Mouse (Mus musculus) hindbrain, embryonic 13.5 days (tissue): ENCODE results near the gene Bub1. TPM values are rescaled to one million over a fixed set of nuclear protein-coding genes. Genes with fewer than 3 reads are reported as not detected.

Source experiments
- ATAC-seq: fragments of 200-750 bp; cut with Nextera tagmentation; 2 replicates; pipeline ENCODE4 v1.8.0; 2017; ENCODE audit warnings: moderate TSS enrichment; ENCODE audit not compliant: low FRiP score
- H3K27ac ChIP-seq: fragments of 300-500 bp; sonication (generic); 2 replicates; pipeline ENCODE4 v1.5.1; 2015; ENCODE audit warnings: inconsistent platforms, mild to moderate bottlenecking, moderate library complexity
- H3K27me3 ChIP-seq: fragments of 300-500 bp; sonication (generic); 2 replicates; pipeline ENCODE4 v1.6.1; 2015; ENCODE audit warnings: mild to moderate bottlenecking, inconsistent platforms
- H3K36me3 ChIP-seq: fragments of 300-500 bp; sonication (generic); 2 replicates; pipeline ENCODE4 v1.6.1; 2015; ENCODE audit warnings: mild to moderate bottlenecking, inconsistent platforms
- H3K4me1 ChIP-seq: fragments of 300-500 bp; sonication (generic); replicated peaks from 2 replicates; pipeline ENCODE4 v1.6.1; 2015; ENCODE audit warnings: inconsistent platforms
- H3K4me2 ChIP-seq: fragments of 300-500 bp; sonication (generic); 2 replicates; pipeline ENCODE4 v1.6.1; 2015; ENCODE audit warnings: inconsistent platforms, mild to moderate bottlenecking, moderate library complexity
- H3K4me3 ChIP-seq: fragments of 300-500 bp; sonication (generic); 2 replicates; pipeline ENCODE4 v1.5.1; 2015; ENCODE audit warnings: mild to moderate bottlenecking, inconsistent platforms
- H3K9ac ChIP-seq: fragments of 300-500 bp; sonication (generic); 2 replicates; pipeline ENCODE4 v1.6.1; 2015; ENCODE audit warnings: mild to moderate bottlenecking, inconsistent platforms
- H3K9me3 ChIP-seq: fragments of 300-500 bp; sonication (generic); 2 replicates; pipeline ENCODE4 v1.6.1; 2016; ENCODE audit warnings: inconsistent platforms
- WGBS: fragments of 180-500 bp; shearing (Covaris S2); methylation state at CpG from one replicate; pipeline ENCODE4 v1.1.7; 2015; 5-methylcytosine and 5-hydroxymethylcytosine counted together
- polyA plus RNA-seq: library from polyadenylated mRNA; unstranded; fragments of >200 nt; fragmentation: Nextera tagmentation; extraction: Ambion mirVana; gene quantifications from 2 replicates; pipeline ENCODE4 v1.2.1, GENCODE M21; 2015

Gene Bub1
- polyA plus RNA-seq, 1 experiment from 2014 or later, result 13.2 TPM

DNA sequence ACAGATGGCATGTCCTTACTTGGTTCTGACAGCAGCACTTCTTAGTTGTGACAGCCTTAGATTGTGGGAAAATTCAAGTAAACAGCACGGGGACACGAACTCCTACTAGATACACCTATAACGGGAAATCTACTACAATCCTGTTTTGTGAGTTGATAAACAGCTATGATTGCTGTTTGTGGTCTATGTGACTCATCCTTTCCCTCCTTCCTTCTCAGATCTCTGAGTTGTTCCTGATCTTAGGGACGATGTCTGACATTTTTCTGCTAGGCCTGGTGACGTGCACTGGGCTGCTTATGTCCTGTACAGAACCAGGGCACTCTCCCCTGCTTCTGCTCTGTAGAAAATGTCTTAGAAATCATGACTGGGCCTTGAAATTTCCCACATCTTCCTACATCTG, 70.1 kb downstream of the Bub1 start:
- peaks cover 40% of the 10 kb centered on the region for H3K36me3 ChIP-seq
- WGBS, result 93% methylated on average over 5 of the region's 5 CpGs

DNA sequence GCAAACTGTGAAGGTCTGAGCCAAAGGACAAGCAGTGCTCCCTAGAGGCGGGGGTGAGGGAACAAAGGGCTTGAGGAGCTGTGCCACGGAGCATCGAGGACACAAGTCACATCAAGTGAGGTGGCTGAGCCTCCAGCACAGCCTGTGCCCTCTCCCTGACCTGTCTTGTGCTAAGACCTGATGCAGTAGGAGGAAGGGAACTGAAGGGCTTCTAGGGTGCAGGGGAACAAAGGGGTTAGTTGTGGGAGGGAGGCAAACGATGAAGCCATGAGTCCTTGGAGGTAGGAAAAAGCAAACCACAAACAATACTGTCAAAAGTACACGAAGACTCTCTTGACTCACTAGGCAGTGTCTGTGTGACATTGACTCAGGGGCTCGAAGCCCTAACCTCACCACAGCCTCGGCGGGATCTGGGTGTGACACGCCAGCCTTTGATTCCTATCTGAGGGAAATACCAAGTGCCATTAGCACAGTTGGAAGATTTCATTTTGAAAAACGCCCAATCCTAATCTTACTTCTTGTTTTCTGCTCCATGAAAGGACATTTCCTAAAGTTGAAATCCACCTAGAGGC, 71.2 kb downstream of the Bub1 start:
- 83% methylated on average over 10 of the region's 10 CpGs for WGBS
- H3K36me3 ChIP-seq, result peaks cover 40% of the 10 kb centered on the region

More for the DNA sequence above, 70.1 kb downstream of the Bub1 start:
- H3K9ac ChIP-seq, result no peak overlapping the region
- no peak overlapping the region for H3K27ac ChIP-seq
- no peaks in the 10 kb centered on the region for H3K9me3 ChIP-seq
- no peak overlapping the region for H3K4me3 ChIP-seq
- H3K4me1 ChIP-seq, result peaks cover 10% of the 10 kb centered on the region; the same call in 1 of the 2 replicates
- ATAC-seq, result no peak
- H3K27me3 ChIP-seq, result no peaks in the 10 kb centered on the region
- H3K4me2 ChIP-seq, result no peak overlapping the region

DNA sequence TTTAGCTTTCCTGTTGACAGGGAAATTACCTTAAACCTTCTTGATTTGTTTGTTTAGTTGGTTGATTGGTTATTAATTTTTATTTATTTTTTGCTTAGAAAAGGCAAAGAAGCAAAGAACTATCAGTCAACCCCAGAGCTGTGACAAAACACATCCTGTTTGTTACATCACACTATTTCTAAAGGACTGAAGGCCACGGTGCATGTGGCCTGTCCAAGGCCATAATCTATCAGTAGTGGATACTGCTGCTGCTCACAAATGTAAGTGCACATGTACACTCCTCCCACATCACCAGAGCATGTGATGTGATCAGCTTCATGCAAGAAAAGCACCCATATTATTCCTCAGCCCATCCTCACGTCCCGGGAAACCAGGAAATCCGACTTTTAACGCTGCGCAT, 71.7 kb downstream of the Bub1 start:
- H3K9me3 ChIP-seq, result no peaks in the 10 kb centered on the region
- H3K4me1 ChIP-seq, result peaks cover 10% of the 10 kb centered on the region; the same call in 1 of the 2 replicates
- 89% methylated on average over 6 of the region's 6 CpGs for WGBS
- no peaks in the 10 kb centered on the region for H3K27me3 ChIP-seq
- ATAC-seq, result no peak
- no peak overlapping the region for H3K27ac ChIP-seq
- no peak overlapping the region for H3K4me2 ChIP-seq
- H3K36me3 ChIP-seq, result peaks cover 41% of the 10 kb centered on the region
- H3K9ac ChIP-seq, result no peak overlapping the region
- no peak overlapping the region for H3K4me3 ChIP-seq

More for the DNA sequence above, 71.2 kb downstream of the Bub1 start:
- Histone ChIP-seq H3K9me3 (no peaks in the 10 kb centered on the region), H3K4me1 (peaks cover 10% of the 10 kb centered on the region; the same call in 1 of the 2 replicates), H3K9ac (no peak overlapping the region), H3K4me2 (no peak overlapping the region), H3K27me3 (no peaks in the 10 kb centered on the region), H3K27ac (no peak overlapping the region), H3K4me3 (no peak overlapping the region)
- ATAC-seq, result no peak

DNA sequence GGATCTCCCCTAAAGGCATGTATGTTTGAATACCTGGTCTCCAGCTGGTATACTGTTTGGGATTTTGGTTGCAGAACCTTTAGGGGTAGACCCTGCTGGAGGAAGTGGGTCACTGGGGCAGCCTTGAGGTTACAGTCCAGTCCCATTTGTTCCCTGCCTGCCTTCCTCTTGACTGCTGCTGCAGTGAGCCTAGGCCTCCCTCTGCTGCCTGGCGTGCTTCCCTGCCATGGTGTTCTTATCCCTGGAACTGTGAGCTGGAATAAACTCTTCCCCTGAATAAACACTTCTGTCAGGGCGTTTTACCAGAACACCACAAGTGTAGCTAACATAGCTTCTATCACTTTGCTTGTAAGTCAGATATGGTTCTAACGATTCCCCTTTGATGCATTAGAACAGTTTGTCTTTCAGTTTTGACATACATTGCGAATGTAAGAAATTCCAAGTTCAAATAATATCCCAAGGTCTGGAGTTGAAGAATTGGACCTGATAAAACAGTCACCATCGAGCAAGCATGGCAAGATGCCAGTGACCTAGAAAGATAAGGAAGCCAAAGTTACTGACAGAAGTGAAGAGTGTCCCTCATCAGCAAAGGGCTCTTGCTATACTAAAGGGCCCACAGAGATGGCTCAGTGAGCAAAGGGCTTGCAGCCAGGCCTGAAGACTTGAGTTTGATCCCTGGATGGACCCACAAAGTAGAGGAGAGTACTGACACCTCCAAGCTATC, 72.3 kb downstream of the Bub1 start:
- H3K9ac ChIP-seq, result no peak overlapping the region
- peaks cover 10% of the 10 kb centered on the region; the same call in 1 of the 2 replicates for H3K4me1 ChIP-seq
- H3K4me2 ChIP-seq, result no peak overlapping the region
- no peaks in the 10 kb centered on the region for H3K9me3 ChIP-seq
- H3K27me3 ChIP-seq, result no peaks in the 10 kb centered on the region
- peaks cover 41% of the 10 kb centered on the region for H3K36me3 ChIP-seq
- 94% methylated on average over 5 of the region's 5 CpGs for WGBS
- no peak overlapping the region for H3K4me3 ChIP-seq
- no peak overlapping the region for H3K27ac ChIP-seq
- no peak for ATAC-seq

DNA sequence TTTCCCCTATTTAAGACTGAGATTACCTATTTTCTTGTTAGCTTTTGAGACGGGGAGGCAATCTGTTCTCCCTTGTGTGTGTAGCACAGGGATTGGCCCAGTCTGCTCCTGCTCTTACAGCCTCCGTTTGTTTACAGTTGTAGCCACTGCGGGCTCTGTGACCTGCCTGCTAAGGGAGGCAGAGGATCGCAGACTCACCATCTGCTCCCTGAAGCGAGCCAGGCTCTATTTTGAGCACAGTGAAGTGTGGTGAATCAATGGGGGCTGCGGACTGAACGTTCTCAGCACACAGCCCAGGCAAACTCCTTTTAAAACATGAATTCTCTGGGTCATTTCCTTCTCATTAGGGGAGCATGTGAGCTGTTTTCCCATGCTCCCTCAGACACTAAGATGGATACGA, 74.5 kb downstream of the Bub1 start:
- Histone ChIP-seq H3K4me1 (peaks cover 10% of the 10 kb centered on the region; the same call in 1 of the 2 replicates), H3K27ac (peak overlapping the region; percentile 41; the same call in 1 of the 2 replicates), H3K9ac (no peak overlapping the region), H3K4me3 (no peak overlapping the region), H3K4me2 (no peak overlapping the region), H3K27me3 (no peaks in the 10 kb centered on the region), H3K36me3 (peaks cover 32% of the 10 kb centered on the region), H3K9me3 (no peaks in the 10 kb centered on the region)
- 30% methylated on average over 8 of the region's 8 CpGs for WGBS
- 0 out of 2 replicates have a peak, but pooled peaks have one; percentile 57 for ATAC-seq

DNA sequence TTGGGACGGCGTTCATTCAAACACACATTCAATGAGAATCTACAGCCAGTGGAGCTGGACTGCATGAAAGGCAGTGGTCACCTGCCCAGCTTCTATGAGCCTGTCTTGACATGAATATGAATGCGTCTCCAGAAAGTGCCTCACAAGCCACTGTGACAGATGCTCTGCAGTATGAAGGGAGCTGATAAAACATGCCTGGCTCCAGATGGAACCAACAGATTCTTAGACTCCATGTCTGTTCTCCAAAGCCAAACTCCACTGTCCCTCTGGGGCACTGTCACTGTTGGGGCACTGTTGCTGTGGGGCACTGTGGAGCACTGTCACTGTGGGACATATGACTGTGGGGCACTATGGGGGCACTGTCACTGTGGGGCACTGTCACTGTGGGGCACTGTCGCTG, 77.6 kb downstream of the Bub1 start:
- Histone ChIP-seq H3K4me2 (no peak overlapping the region), H3K4me1 (peaks cover 10% of the 10 kb centered on the region; the same call in 1 of the 2 replicates), H3K9me3 (no peaks in the 10 kb centered on the region), H3K9ac (no peak overlapping the region), H3K27ac (no peak overlapping the region), H3K4me3 (no peak overlapping the region), H3K36me3 (peaks cover 11% of the 10 kb centered on the region), H3K27me3 (no peaks in the 10 kb centered on the region)
- ATAC-seq, result no peak
- WGBS, result 95% methylated on average over 4 of the region's 4 CpGs

DNA sequence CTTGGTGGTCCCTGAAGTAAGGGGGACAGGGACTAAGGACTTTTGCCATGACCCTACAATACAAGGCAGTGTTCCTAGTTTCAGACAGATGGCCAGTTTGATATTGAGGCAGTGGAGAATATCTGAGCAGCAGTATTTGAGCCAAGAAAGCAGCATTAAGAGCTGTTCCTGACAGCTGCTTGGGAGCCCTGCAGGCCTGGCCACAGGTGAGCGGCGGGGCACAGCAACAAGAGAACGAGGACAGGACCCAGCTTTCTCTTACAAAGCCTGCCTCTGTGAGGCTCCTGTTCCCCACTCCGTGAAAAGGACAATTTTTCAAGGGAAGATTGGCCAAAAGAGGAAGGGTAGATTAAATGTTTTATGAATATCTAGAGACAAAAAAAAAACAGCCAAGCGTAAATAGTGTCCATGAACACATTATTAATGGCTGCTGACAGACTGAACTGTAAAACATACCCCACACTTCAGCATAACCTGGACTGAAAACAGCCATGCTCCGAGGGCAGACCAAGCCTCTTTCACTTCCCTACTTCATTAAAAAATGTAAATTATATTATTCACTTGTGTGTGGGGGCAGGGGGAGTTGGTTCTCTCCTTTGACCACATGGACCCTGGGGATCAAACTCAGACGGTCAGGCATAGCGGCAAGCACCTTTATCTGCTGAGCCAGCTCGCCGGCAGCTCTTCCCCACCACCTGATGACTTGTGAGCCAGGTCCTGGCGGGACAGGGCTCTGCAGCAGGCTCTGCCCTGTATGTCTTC, 79.6 kb downstream of the Bub1 start:
- no peak overlapping the region for H3K9ac ChIP-seq
- ATAC-seq, result no peak
- peaks cover 11% of the 10 kb centered on the region for H3K36me3 ChIP-seq
- 0 out of 2 replicates have a peak, but pooled peaks cover 2% of the 10 kb centered on the region for H3K4me1 ChIP-seq
- H3K9me3 ChIP-seq, result no peaks in the 10 kb centered on the region
- no peaks in the 10 kb centered on the region for H3K27me3 ChIP-seq
- no peak overlapping the region for H3K4me2 ChIP-seq
- WGBS, result 78% methylated on average over 11 of the region's 11 CpGs
- H3K27ac ChIP-seq, result no peak overlapping the region
- H3K4me3 ChIP-seq, result no peak overlapping the region

Other genes starting within 250 kb of the Bub1 start
- gene Zfp661, start 244.8 kb downstream of the Bub1 start, polyA plus RNA-seq, result 8.0 and 8.7 TPM in 2 replicates
- 152 and 158 TPM in 2 replicates for gene Mrps5, start 244.6 kb downstream of the Bub1 start, polyA plus RNA-seq
- 2.6 and 2.7 TPM in 2 replicates for gene Mal, start 175.2 kb downstream of the Bub1 start, polyA plus RNA-seq
- gene Mall, start 101.9 kb downstream of the Bub1 start, polyA plus RNA-seq, result 0.60 and 0.69 TPM in 2 replicates
- gene Nphp1, start 43.0 kb downstream of the Bub1 start, polyA plus RNA-seq, result 18.8 and 19.9 TPM in 2 replicates
- 32.7 and 34.8 TPM in 2 replicates for gene Mtln, start 39.4 kb downstream of the Bub1 start, polyA plus RNA-seq
- gene Acoxl, start 7.0 kb upstream of the Bub1 start, polyA plus RNA-seq, result 0.21 TPM in 1 of 2 replicates, not detected in the other